Mouse (Mus musculus): Measurements from ENCODE around the gene Olfr625-ps1. TPM values are rescaled to one million over a fixed set of nuclear protein-coding genes. Genes with fewer than 3 reads are reported as not detected.
"Not testable (repeated sequence)": the region's sequence is repeated elsewhere in the genome, so short reads cannot be mapped to it uniquely, and the experiment has no call there.

Gene Olfr625-ps1
- total RNA-seq (2021), result not detected
- long read RNA-seq, experiment 1, result 0 reads
- long read RNA-seq, experiment 2, result 0 reads

DNA sequence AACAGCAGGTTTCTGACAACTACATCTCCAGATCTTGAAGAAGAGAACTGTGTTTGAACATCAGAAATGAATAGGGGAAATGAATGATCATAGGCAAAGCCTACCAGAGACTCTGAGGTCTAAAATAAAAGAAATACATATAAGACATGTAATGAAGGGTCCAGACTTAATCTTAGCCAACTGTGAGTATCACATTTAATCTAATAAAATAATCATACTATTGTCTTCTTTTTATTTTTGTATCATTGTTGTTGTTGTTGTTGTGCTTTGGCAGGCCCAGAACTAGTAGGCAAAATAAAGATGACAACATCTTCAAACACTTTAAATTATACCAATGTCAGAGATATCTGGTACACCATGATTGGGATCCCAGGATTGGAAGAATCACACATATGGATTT, at the start of gene Olfr625-ps1:
Olfr625-ps1 (plus strand) TSS at position 301 of the 400 bp plus-strand sequence.
- intact Hi-C loops (cut with DNase I), result no loop called here
- DNase-seq (ENCODE audit: low spot score in 2 of 2), result no peak

GRCm38 (mm10) chr7:103636795-103637194, 45.7 kb upstream of the Olfr625-ps1 start:
- intact Hi-C loops (cut with DNase I), result no loop called here
- no peak for DNase-seq (ENCODE audit: low spot score in 2 of 2)

DNA sequence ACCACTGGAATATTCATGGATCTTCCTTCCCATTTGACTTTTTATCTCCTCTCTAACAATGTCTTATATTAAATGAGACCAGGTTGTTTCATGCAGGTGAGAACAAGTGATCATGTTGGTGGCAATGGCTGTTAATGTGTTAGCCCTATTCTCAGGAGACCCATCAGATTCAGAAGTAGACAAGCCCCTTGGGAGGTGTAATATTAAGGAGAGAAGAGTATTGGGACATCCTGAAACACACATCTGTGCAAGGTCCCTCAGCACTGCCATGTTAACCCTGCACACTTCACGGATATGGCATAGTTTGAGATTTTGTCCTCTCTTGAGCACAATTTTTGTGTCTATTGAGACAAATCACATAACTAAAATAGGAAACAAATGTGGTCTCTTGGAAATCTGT, 39.9 kb upstream of the Olfr625-ps1 start, which contains the start of gene Olfr622:
Olfr622 (minus strand) TSS at position 101 of the 400 bp plus-strand sequence.
- no peak for DNase-seq (ENCODE audit: low spot score in 2 of 2)
- intact Hi-C loops (cut with DNase I), result no loop called here

GRCm38 (mm10) chr7:103644070-103644469, 38.5 kb upstream of the Olfr625-ps1 start:
- DNase-seq (ENCODE audit: low spot score in 2 of 2), result no peak
- intact Hi-C loops (cut with DNase I), result no loop called here

GRCm38 (mm10) chr7:103663598-103663997, 18.9 kb upstream of the Olfr625-ps1 start, which contains the start of gene Olfr623:
Gene Olfr623, minus strand, starts transcription at chr7:103663698.
- intact Hi-C loops (cut with DNase I), result no loop called here
- no peak for DNase-seq (ENCODE audit: low spot score in 2 of 2)

DNA sequence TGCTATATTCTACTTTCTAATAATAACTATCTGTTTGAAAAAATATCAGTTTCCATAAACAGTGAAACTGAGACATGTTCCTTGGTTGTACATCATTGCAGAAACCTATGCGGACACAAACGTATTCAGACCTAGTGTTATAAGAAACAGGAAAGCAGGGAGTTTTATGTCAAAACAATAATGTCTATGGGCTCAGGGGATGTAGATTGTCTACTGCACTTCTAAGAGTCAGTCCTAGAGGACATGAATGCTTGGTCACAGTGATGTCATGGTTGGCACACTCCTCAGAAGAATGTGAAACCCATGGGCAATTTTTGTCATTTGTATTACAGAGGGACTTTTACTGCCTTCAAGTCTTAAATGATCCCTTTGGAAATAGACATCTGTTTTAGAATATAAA, 11.4 kb upstream of the Olfr625-ps1 start, which contains the start of gene Olfr624:
Olfr624 (minus strand) TSS at position 101 of the 400 bp plus-strand sequence.
- intact Hi-C loops (cut with DNase I), result no loop called here
- DNase-seq (ENCODE audit: low spot score in 2 of 2), result no peak

- no peak for DNase-seq (ENCODE audit: low spot score in 2 of 2)
- intact Hi-C loops (cut with DNase I), result no loop called here
Observed at GRCm38 (mm10) chr7:103699469-103699868, 16.9 kb downstream of the Olfr625-ps1 start.

DNA sequence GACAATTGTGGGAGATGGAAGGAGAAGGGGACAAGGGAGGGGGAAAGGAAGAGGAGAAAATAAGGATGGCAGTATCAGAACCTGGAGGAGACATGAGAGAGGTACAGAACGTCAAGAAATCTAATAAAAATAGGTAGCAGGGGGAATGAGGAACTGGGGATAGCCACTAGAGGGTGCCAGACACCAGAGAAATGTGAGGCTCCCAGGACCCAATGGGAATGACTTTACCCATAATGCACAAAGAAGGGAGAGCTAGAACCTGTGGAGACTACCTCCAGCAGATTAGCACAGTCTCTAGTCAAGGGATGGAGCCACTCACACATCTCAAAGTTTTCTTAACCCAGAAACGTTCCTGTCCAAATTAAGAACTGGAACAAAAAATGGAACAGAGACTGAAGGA, 29.5 kb downstream of the Olfr625-ps1 start:
- intact Hi-C loops (cut with DNase I), result no loop called here
- no peak for DNase-seq (ENCODE audit: low spot score in 2 of 2)

DNA sequence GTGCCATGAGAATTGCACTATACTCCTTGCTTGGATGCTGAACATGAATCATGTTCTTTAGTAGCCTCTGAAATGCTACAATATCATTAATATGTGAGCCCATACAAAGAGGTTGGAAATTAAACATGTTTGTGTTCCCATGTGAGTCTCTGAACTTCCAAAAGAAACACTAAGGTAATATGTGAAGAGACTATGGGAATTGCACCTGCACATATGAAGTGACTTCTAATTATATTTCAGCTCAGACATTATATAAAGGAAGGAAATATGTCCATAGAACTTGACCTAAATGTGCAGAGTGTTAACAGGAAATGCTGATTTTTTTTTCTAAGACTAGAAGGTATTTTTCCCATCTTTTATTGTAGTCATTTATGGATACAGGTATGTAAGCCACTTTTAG, 31.9 kb downstream of the Olfr625-ps1 start, which contains the start of gene Olfr243:
Olfr243 (plus strand) TSS at position 301 of the 400 bp plus-strand sequence.
- DNase-seq (ENCODE audit: low spot score in 2 of 2), result no peak
- intact Hi-C loops (cut with DNase I), result no loop called here

GRCm38 (mm10) chr7:103716398-103716797, 33.9 kb downstream of the Olfr625-ps1 start:
- intact Hi-C loops (cut with DNase I); DNase-seq (ENCODE audit: low spot score in 2 of 2): not testable (repeated sequence)

- intact Hi-C loops (cut with DNase I), result no loop called here
- DNase-seq (ENCODE audit: low spot score in 2 of 2), result no peak
Observed at GRCm38 (mm10) chr7:103730074-103730473, 47.6 kb downstream of the Olfr625-ps1 start, which contains the start of gene Olfr628. Gene Olfr628, plus strand, starts transcription at chr7:103730374.

Other genes with a start within 250 kb of the Olfr625-ps1 start
- not detected for gene Olfr605, start 237.3 kb upstream of the Olfr625-ps1 start, total RNA-seq (2021)
- not detected for gene Olfr606, start 233.7 kb upstream of the Olfr625-ps1 start, total RNA-seq (2021)
- not detected for gene Olfr607, start 218.6 kb upstream of the Olfr625-ps1 start, total RNA-seq (2021)
- not detected for gene Olfr608, start 212.8 kb upstream of the Olfr625-ps1 start, total RNA-seq (2021)
- not detected for gene Olfr609, start 184.7 kb upstream of the Olfr625-ps1 start, total RNA-seq (2021)
- not detected for gene Olfr610, start 170.6 kb upstream of the Olfr625-ps1 start, total RNA-seq (2021)
- not detected for gene Olfr611, start 161.9 kb upstream of the Olfr625-ps1 start, total RNA-seq (2021)
- not detected for gene Olfr612, start 140.0 kb upstream of the Olfr625-ps1 start, total RNA-seq (2021)
- not detected for gene Olfr613, start 134.6 kb upstream of the Olfr625-ps1 start, total RNA-seq (2021)
- not detected for gene Olfr615, start 126.6 kb upstream of the Olfr625-ps1 start, total RNA-seq (2021)
- not detected for gene Olfr616, start 113.6 kb upstream of the Olfr625-ps1 start, total RNA-seq (2021)
- gene Olfr617, start 109.7 kb upstream of the Olfr625-ps1 start, total RNA-seq (2021), result not detected
- gene Olfr618, start 92.6 kb upstream of the Olfr625-ps1 start, total RNA-seq (2021), result not detected
- not detected for gene Olfr619, start 82.1 kb upstream of the Olfr625-ps1 start, total RNA-seq (2021)
- not detected for gene Olfr620, start 70.2 kb upstream of the Olfr625-ps1 start, total RNA-seq (2021)
- not detected for gene Olfr622, start 40.0 kb upstream of the Olfr625-ps1 start, total RNA-seq (2021)
- gene Olfr623, start 19.0 kb upstream of the Olfr625-ps1 start, total RNA-seq (2021), result not detected
- under 1 TPM in 1 of 2 experiments, not detected in 1; 0.06 TPM for gene Olfr624, start 11.5 kb upstream of the Olfr625-ps1 start, total RNA-seq (2021)
- gene Olfr243, start 32.0 kb downstream of the Olfr625-ps1 start, total RNA-seq (2021), result not detected
- gene Olfr628, start 47.7 kb downstream of the Olfr625-ps1 start, total RNA-seq (2021), result not detected
- gene Olfr629, start 62.2 kb downstream of the Olfr625-ps1 start, total RNA-seq (2021), result not detected
- gene Olfr630, start 74.6 kb downstream of the Olfr625-ps1 start, total RNA-seq (2021), result not detected
- gene Olfr69, start 88.9 kb downstream of the Olfr625-ps1 start, total RNA-seq (2021), result not detected
- not detected for gene Olfr68, start 97.0 kb downstream of the Olfr625-ps1 start, total RNA-seq (2021)
- gene Olfr67, start 109.1 kb downstream of the Olfr625-ps1 start, total RNA-seq (2021), result not detected
- gene Hbb-bt, start 131.3 kb downstream of the Olfr625-ps1 start, total RNA-seq (2021), result 100 to 1,000 TPM; 116 to 138 TPM
- 100 to 1,000 TPM; 912 to 967 TPM for gene Hbb-bs, start 145.4 kb downstream of the Olfr625-ps1 start, total RNA-seq (2021)
- gene Hbb-bh2, start 157.8 kb downstream of the Olfr625-ps1 start, total RNA-seq (2021), result not detected
- gene Hbb-bh1, start 160.4 kb downstream of the Olfr625-ps1 start, total RNA-seq (2021), result not detected
- not detected for gene Hbb-y, start 170.5 kb downstream of the Olfr625-ps1 start, total RNA-seq (2021)
- not detected for gene Olfr66, start 203.5 kb downstream of the Olfr625-ps1 start, total RNA-seq (2021)
- gene Olfr64, start 211.8 kb downstream of the Olfr625-ps1 start, total RNA-seq (2021), result not detected
- gene Olfr65, start 220.8 kb downstream of the Olfr625-ps1 start, total RNA-seq (2021), result not detected
- not detected for gene Olfr631, start 246.1 kb downstream of the Olfr625-ps1 start, total RNA-seq (2021)

All from left cerebral cortex, postnatal 14 days (tissue).